Mouse (Mus musculus) spleen, embryonic (tissue): ENCODE measurements at regions not wholly inside any gene's neighbourhood (a gene's known extent, or its start where the extent isn't known, plus 50 kb on each side); places are given as distances from the start of the nearest gene placed in this dataset.

Experiments
- CTCF ChIA-PET: fragments of 350-600 bp; sonication (Branson Sonifier 250); formaldehyde crosslinking; loops from one replicate; lab custom pipeline; 2022; lab: Charles Lee

DNA sequence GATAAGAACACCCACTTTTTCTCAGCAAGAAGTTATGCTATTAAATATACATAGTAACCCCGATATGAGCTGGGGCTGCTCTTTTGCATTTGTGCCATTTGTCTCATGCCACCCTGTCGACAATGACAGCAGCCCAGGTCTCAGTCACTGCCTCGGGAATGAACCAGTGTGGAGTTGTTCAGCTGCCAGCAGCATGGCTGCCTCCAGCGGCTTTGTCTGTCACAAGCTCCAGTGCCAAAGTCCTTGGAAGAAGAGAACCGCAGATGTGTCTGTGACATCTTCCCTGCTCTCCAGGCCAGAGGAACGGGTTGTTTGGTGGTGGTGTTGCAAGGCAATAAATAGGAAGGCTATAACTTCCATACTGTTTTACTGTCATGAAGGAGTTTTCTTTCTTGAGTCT is 130.7 kb downstream of the Cep170 start:
- CTCF ChIA-PET = no interaction called here

DNA sequence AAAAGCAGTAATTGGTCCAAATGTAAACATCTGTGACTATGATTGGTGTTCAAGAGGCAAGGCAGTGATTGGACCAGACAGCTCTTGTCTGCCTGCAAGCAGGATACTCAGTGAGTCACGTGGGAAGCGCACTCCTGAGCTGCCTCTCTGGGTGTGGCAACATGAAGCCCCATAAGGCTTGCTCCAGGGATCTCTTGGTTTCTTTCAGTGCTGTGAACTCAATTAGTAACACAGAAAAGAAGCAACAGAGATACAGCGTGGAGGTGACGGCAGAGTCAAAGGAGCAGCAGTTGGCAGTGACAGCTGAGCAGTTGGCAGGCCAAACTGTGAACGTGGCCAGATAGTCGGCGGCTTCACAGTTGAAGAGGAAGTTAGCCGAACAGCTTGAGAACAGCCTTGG is 131.9 kb downstream of the Cep170 start:
- CTCF ChIA-PET = no interaction called here

DNA sequence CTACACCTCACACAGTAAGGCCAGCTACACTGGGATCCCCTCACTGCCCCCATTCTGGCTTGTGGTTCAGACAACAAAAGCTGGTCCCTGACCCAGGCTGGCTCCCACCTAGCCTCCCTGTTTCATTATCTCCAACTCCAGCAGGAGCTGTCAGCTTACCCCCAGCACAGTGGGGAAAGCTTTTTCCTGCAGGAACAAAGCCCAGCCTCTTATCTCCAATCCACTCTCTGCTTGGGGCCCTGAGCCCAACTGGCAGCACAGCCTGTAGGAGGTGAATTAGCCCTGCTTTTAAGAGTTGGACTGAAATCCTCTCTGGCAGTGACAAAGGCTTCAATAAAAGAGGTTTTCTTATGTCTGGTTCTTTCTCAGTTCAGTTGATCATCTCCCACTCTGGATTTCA is 138.7 kb downstream of the Cep170 start:
- CTCF ChIA-PET = no interaction called here

DNA sequence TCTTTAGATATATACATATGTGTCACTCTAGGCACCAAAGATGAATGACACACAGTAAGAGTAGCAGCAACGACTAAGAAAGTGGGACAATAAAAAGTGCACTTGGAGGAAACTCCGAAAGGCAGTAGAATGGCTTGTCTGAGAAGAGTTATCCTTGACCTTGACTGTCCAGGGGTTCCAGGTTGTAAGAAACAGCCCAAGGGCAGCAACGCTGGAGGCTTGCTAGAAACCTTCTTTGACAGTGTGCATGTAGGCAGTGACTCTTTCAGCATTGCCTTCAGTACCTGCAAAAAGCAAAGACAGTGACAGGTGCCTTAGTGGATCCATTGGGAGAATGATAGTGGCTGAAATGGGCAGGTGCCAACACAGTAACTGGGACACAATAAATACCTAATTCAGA is 142.8 kb downstream of the Cep170 start:
- CTCF ChIA-PET = no interaction called here

DNA sequence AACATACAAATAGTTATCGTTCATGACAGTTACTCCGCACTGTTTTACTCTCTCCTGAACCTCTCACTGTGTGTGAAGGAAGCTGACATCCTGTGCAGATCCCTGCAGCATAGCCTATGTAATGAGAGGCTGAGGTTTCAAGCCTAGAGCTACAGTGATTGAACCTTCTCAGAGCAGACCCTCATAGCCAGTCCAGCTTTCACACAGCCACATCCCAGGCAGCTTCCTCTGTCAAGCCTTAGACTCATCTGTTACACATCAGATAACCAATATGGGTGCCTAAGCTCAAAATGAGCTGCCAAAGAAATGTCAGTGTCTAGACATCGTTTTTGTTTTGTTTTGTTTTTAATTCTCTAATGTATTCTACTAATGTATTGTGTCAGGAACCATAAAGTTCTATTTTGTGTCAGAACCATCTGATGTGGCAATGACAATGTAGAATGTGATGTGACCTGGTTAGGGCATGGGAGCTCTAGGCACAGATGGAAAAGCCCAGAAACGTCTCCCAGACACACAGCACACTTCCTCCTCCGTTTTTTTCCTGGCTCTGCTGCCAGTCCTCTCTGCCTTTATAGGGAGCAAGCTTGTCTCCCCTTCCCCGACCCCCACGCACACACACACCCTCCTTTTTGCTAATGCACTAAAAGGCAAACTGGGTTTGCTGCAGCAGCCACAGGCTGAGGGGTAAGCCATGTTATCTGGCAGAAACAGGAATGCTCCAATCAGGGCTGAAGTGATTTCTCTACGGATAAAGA is 146.1 kb downstream of the Cep170 start:
- CTCF ChIA-PET = no interaction called here

DNA sequence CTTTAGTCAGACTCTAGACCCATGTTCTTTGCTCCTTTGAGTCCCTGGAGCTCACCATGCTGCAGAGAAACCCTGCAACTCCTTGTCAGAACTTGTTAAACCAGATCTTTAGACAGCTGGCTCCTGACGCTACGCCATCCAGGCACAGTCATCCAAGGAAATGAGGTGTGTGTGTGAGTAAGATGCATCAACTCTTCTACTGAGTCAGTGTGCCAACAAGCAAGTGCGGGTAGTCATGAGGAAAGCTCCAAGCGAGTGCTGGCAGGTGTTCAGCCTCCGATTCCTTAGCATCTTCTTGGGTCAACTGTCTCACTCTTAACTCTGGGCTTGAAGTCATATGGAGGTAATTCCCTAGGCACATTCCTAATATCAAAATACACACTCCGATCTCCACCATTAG is 153.6 kb downstream of the Cep170 start:
- CTCF ChIA-PET = no interaction called here

DNA sequence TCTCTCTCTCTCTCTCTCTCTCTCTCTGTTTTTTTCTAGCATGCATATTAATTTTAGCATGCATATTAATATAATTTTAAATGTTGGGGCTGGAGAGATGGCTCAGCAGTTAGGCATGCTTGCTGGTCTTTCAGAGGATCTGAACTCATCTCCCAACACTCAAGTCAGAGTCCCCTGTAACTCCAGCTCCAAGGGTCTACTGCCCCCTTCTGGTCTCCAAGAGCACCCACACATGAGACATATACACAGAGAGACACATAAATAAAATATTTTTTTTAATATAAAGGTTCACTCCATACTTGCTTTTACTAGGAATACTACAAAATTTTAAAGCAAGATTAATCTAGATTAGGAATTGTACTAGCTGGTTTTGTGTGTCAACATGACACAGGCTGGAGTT is 155.2 kb downstream of the Cep170 start:
- CTCF ChIA-PET = no interaction called here

DNA sequence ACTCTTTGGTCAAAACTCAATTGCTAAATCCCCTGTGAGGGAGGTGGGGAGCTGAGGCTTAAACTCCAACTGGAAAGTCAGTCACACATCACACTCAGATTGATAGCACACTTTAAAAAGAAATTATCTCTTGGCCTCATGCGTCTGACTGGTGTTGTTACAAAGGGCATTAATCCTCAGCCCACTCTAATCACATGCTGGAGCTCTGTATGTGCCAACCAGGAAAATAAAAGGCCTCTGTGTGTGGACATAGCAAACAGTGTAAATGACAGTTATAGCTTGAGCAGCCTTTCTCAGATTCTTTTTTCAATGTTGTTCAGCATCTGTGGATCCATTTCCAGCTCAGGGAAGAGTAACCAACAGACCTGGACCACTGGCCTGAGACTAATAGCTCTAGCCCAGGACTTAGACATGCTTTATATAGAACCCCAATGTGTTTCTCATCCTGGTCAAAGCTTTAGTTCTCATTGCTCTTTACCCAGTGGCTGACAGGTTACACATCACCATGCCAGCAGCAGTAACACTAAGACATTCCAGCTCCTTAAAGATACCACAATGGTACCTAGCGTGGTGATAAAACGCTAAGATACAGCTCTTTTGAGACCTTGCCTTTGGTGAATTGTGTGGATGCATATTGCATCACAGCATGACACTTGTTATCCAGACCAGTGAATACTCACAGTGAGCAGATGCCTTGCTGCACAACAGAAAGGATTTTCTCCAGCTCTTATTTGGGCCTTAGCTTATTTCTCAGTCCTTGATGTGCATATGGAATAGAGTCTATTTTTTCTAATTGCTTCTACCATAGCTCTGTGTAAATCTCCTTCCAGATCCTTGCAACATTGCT is 158.2 kb downstream of the Cep170 start:
- CTCF ChIA-PET = no interaction called here

DNA sequence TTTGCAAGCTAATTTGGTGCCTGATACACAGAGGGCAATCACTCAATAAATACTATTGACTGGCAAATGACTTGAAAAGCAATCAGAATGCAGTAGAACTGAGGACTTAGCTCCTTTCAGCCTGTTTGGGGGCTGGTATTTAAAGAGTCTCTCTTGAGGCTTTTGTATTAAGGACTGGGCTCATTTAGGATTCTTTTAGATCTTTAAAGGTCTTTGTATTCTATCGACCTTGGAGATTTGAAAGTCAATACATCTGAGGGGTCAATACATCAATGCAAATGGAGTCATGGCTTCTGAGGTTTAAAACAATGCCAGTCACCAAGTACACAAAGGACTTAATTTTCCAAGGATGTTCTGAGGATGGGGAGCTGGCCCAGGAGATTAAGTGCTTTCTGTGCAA is 169.6 kb downstream of the Cep170 start:
- CTCF ChIA-PET = no interaction called here

DNA sequence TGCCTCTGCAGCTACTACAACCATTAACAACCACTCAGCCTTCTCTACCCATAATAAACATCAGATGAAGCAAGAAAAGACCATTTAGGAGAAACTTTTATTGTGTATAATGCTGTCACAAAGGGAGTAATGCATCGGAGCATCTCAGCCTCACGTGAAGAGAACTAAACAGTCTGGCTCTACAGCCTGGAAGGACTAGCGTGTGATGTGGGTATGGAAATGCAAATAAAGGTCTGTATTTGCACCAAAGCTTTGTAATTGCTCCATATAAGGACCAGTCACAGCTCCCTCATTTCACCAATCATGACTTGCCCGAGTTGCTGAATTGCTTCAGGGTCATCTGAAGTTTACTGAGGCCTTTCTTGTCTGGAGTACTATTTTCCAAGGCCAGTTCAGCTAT is 190.7 kb downstream of the Cep170 start:
- CTCF ChIA-PET = no interaction called here

DNA sequence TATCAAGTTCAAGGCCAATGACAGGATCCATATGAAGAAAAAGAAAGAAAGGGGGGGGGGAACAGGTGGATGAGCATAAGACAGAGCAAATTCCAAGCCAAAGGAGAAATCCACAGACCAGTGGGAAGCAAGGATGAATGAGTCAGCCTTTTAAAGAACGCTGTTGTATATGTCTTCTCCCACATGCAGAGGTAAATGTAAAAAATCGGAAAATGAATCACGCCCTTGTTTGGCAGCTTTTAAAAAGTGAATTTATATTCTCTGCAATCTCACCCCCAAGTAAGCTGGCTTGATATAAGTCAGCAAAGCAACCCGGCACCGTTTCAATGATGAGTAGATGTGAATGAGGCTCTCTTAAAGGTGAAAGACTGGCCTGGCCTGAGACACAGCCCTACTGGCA is 191.7 kb downstream of the Cep170 start:
- CTCF ChIA-PET = no interaction called here

DNA sequence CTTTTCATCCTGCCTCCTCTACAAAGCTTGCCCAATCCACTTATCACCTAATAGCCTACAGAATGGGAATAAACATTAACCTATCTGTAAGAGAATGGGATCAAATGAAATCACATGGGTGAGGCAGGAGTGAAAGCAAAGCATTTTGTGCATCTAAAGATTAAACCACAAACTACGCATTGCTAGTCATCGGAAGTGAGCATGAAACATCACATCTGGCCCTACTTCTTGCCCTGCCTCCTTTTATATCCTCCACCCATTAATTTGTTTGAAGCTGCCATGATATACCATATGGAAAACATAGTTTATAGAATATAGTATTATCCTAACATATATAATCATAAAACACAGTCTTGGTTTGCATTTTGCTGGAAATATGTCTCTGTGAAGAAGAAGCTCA is 192.6 kb downstream of the Cep170 start:
- CTCF ChIA-PET = no interaction called here

DNA sequence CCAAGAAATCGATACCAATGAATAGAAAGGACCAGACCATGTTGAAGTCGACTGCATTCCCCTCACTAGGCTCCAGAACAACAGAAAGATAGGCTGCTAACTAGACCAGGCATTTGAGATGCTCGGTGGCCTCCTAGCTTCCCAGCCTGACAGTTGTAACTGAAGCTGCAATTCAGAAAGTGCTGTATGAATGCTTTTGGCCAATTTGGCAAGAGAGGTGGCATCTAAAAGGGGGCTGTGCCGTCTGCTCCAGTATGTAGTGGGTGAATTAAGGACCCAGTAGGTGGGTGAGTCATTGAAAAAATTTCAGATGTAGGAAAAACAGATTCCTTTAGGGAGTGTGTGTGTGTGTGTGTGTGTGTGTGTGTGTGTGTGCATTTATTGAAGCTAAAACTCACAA is 195.0 kb downstream of the Cep170 start:
- CTCF ChIA-PET = no interaction called here

DNA sequence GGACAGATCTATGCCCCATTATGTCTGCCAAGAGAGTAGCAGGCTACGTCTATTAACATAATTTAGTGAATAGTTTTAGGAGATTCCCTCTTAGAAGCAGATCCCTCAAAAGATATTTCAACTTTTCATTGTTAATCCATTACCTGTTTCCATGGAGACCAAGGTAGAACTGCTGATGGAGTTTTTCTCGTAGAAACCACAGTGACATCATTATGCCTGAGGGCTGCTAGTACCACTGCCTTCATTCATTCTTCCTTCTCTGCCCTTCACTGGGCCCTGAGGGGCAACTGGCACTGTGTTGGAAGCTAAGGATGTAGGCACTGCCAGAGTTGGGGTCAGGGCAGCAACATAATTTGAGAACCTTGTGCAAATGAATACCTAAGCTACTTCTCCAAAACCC is 198.2 kb downstream of the Cep170 start:
- CTCF ChIA-PET = no interaction called here

DNA sequence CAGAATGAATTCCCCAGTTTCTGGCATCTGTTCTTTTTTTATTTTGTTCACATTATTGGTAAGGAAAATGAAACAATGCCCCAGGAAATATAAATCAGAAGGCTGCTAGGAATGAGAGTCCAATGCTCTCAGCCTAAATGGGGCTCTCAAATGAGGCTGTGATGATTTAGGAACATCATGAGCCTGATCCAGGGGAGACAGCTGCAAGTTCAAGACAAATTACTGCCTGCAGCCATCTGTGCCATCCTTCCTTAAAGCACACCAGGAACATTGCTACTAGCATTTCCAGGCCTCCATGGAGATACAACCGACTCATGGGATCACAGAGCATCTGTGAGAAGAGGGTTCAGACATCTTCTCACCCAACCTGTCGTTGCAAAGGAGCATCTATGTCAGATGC is 219.6 kb downstream of the Cep170 start:
- CTCF ChIA-PET = no interaction called here

DNA sequence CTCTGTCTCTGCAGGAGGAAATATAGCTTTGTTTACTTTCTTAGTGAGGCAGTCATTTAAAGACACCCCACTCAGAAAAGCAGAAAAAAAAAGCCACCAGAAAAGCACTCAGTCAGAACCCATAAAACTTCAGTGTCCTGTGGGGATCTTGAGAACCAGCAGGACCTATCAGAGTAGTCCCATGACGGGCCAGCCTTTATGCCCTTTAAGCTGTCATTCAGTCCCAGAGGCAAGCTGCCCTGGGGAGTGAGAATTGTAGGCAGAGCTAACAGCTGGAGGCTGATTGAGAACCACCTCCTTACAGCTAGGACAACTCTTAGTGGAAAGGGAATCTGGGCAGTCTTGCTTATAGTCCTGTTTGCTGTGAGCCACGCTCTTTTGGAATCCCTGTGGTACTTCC is 225.7 kb downstream of the Cep170 start:
- CTCF ChIA-PET = interaction anchor here (0.7 kb wide), 1 partner anchor 354 kb away, joined by 6 read pairs; no protein-coding TSS in a partner anchor

DNA sequence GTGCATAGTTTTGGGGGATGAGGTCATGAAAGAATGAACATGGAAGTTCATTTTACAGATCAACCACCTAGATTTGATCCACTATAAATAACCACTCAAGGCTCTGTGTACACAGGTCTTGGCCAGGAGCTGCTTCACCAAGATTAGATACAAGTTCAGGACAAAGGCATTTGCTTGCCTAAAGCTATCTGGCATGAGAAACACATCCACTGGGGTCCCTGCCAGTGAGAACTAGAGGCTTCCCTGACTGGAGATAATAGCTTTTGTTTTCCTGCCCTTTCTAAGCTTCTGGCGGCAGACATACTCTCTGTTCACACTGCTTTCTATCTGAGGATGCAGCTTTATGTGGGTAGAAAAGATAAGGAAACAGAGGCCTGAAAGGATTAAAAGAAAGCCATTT is 240.2 kb downstream of the Cep170 start:
- CTCF ChIA-PET = no interaction called here

DNA sequence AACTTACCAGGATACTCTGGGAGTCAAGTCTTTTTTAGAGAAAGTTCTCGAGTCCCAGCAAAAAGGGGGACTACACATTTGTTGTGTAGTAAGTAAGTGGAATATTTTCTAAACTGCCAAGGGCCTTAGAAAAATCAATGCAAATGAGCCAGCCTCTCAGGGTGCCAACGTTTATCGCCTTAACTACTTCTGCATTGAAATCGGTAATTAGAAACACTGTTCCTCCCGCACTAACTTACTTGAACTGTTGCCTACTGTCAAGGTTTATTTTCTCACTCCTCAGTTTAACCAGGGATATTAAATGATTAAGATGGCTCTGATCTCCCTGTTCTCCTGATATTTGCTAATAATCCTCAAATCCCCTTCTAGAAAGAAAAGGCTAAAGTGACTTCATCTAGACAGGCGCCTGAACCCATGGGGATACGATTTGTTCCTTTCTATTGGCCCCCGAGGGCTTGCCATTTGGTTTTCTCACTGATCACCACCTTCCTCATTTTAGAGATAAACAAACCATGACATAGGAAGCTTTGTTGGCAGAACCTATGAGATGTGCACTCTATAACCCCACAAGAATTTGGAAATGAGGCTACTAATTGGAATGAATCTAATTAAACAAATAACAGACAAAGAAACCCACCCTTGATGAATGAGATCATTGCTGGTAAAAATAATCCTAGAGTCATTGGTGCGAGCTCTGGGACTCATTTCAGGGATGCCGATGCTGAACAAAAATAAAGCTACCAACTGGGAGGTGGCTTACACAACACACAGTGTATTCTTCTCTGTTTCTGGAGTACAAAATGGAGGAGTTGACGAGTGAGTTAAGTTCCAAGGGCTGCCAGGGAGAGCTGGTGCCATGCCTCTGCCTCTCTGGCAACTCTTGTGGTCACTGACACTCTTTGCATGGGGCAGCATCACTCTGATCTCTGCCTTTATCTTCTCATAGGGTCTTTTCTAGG is 255.1 kb downstream of the Cep170 start:
- CTCF ChIA-PET = no interaction called here

DNA sequence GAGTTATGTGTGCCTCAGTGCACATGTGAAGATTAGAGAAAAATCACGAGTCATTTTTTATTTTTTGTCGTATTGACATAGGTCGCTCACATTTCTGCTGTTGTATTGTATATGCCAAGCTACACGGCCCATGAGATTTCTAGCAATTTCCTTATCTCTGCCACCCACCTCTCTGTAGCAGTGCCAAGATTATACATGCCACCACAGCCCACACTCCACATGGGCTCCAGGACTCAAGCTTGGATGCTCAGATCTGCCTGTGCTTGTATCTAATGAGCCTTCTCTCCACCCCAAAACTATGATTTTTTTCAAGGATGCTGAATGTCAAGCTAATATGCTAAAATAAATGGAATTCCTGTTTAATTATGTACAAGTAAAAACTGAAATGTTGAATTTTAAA is 259.3 kb upstream of the Pld5 start:
- CTCF ChIA-PET = no interaction called here

DNA sequence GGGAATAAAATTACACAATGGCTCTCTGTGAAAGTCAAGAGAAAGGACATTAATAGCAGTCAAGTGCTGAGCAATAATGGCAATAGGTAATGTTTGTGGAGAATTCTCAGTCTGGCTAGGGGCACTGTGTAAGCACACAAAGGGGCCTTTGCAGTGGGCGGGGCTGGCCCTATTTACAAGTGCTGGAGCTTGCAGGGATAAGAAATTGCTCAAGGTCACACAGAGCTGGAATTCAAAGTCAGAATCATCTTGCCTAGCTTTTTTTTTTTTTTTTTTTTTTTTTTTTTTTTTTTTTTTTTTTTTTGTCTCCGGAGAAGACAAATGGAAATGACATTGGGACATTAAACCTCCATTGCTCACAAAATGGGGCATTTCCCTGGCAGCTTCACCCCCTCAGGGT is 253.9 kb upstream of the Pld5 start:
- CTCF ChIA-PET = no interaction called here

DNA sequence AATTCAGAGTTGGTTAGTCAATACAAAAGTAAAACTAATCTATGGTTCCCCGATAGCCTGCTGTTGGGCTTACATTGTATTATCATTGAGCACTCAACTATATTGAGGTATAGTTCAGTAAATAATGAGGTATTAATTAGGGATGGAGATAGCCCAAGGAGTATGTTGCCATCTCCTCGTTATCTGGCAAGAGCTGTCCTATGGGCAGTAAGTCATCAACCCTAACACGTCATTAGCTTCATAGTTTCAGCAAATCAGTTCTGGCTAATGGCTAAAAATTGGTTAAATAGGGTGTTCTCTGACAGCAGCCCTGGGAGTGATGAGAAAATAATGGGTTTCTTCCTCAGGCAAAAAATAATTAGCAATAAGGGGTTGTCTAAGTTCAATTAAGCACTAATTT is 236.4 kb upstream of the Pld5 start:
- CTCF ChIA-PET = no interaction called here

DNA sequence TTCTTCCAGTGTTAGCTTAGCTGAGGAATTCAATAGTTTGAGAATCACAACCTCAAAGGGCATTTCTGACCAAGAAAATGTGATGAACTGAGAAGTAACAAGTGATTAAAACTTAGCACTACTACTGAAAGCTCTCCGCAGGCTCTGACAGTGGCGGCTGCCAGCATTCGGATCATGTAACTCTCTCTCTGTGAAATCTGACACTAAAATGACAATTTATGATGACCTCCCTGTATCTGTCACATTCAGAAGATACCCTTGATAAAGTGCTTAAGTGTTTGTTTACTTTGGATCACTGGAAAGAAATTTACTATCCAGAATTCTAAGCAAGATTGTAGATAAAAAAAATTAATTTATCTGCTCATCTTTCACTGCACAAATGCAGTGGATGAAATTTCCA is 230.3 kb upstream of the Pld5 start:
- CTCF ChIA-PET = no interaction called here
